Mouse (Mus musculus) adipocyte (in vitro differentiated cells): ENCODE data around the gene Olfr725.

Experiments
- DNase-seq: peaks from one replicate; pipeline ENCODE4 v3.0.0-alpha.2; 2016; ENCODE audit warnings: low spot score

Olfr725 gene

DNA sequence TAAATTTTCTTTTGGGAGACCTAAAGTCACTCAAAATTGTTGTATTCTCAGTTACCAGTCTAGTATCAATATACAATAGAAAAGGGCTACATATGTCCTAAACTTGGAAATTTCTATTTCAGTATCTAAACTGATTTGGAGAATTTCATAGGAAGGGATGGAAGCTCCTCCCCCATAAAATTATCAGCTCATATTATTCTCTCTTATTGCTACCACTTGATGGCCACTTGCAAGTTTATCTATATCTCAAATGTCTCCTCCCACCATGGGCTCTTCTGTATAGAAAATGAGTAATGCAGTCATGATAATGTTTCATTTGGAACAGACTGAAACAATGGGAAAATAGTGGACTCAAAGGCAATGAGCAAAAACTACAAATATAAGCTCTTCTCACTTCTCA is at the start of gene Olfr725:
Gene Olfr725 (minus strand): TSS at position 101 of the 400 bp plus-strand sequence.
- no peak for DNase-seq

DNA sequence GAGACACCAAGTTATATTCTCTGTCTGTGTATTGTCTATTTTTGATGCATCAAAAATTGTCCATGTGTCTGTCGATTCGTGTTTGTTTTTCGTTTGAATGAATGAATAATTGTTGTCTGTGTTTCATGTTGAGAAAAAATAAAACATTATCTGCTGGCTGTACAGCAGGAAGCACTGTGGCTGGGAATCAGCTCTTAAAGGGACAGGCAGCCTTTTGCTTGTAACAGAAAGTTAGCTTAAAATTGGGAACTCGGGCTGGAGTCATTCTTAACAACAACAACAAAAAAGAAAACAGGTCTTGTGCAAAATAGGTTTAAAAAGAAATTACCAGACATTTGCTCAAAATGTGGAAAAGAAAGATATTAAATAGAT is 22.5 kb upstream of the Olfr725 start:
- no peak for DNase-seq

DNA sequence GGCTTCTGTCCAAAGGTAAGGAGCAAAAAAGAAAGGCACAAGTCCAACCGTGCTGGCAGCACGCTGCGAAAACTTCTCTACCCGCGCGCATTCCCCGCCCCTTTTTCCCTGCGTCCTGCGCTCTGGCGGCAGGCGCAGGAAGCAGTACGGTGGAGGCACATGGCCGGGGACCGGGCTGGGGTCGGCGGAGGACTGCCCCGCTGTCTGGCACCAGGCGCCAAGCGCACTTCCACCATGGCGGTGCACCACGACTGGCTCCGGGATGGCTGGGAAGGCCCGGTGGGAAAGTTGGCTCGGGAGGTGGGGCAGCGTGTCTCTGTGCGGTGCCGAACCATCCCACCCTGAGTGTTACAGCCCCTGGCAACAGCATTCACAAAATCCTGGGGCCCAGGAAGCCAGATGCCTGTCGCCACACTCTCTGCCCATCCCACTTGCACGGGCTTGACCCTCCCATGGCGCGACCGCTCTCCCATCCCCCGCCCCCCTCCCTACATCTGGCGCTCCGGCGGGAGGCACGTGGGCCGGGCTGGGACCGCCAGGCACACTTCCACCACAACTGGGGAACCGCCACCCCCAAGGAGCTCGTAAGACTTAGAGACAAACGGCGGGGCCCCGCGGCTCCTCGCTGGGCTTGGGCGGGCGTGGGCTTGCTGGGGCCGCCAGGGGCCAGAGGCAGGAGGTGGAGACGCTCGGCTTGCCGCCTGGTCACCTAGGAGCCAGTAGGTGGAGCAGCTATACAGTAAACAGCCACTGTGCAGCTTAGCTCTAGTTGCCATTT is 22.0 kb upstream of the Olfr725 start:
- peak; percentile 4 for DNase-seq

DNA sequence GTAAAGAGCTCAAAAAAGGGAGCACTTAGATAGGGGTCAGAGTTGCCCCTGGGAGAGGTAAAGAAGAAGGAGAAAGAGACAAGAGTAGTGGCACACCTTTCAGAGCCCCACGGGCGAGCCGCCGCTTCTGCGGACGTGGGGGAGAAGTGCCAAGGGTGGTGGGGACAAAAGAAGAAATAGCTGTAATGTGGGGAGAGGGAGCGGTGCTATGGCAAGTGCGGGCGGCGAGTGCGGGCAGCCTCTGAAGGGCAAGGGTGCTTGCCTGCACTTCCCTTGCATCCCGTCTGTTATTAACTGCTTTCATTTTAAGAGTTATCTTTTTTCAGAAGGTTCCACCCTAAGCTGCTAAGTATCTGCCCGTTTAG is 21.4 kb upstream of the Olfr725 start:
- DNase-seq, result no peak

DNA sequence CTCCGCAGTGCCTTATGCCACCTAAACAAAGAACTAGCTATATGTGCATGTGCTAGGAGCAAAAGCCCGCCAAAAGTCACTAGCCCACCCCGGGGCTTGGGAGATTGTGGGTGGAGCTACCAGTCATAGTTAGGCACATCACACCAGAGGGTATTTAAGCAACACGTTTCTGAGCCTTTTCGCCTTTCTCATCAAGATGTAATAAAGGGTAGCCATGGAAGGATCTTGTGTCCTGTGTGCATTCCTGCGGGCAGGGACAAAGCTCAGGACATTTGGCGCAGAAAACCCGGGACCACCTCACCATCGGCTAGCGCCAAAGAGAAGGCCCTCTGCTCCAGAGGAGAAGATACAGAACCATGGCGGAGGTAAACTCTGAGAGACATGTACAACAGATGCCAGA is 21.0 kb upstream of the Olfr725 start:
- no peak for DNase-seq

DNA sequence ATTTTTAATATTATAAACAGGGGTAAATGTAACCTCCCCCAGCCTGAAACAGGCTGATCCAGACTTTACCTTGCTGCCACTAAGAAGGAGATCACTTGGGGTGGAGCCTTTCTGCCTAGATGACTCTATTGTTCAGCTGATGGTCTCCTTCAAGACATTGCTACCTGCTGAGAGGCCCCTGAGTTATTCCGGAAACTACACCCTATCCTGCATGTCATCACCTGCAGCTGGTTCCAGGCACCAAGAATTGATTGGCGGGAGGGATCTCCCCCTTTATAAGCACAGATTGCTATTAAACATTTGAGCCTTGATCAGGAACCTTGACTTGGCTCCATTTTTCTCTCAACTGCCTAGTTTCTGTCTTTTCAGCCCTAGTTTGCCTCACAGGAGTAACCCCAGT is 8.1 kb downstream of the Olfr725 start:
- no peak for DNase-seq

DNA sequence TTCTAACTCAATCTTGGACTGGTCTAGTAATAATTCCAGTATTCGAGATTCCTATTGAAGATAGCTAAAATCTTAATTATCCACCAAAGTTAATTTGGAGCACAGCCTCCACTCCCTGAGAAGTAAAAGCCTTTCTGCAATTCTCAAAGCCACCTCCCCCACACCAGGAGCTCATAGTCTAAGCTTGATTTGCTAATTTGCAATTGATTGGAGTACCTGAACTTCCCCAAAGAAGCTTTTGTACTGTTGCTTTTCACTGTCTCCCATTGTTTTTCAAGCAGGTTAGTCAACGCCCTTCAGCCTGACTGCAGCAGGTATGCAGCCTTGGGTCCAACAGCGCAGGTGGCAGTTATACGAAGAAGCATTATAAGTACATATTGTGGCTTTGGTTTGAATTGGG is 8.8 kb downstream of the Olfr725 start:
- no peak for DNase-seq

DNA sequence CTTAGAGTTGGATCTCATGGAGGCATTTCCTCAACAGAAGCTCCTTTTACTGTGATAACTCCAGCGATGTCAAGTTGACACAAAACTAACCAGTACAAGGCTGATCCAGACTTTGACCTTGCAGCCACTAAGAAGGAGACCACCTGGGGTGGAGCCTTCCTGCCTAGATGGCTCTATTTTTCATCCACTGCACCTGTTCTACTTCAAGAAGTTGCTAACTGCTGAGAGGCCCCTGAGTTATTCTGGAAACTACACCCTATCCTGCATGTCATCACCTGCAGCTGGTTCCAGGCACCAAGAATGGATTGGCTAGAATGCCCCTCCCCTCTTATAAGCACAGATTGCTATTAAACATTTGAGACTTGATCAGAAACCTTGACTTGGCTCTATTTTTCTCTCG is 13.8 kb downstream of the Olfr725 start:
- DNase-seq, result no peak
